Mouse (Mus musculus): ENCODE results near the gene Plekhg5.

The Plekhg5 gene

GRCm38 (mm10) chr4:152125161-152126025 lies 53.1 kb downstream of the Plekhg5 start:
- DNase-seq (ENCODE audit: low read depth, low spot score) = no peak

GRCm38 (mm10) chr4:152126026-152126920 lies 54.0 kb downstream of the Plekhg5 start:
- DNase-seq (ENCODE audit: low read depth, low spot score) = no peak

GRCm38 (mm10) chr4:152127884-152128283 lies 55.6 kb downstream of the Plekhg5 start:
- DNase-seq (ENCODE audit: low read depth, low spot score) = no peak

- DNase-seq (ENCODE audit: low read depth, low spot score) = no peak
Measured at GRCm38 (mm10) chr4:152128784-152129183, 56.5 kb downstream of the Plekhg5 start.

GRCm38 (mm10) chr4:152129395-152129930 lies 57.2 kb downstream of the Plekhg5 start:
- no peak for DNase-seq (ENCODE audit: low read depth, low spot score)

- no peak for DNase-seq (ENCODE audit: low read depth, low spot score)
Measured at GRCm38 (mm10) chr4:152130771-152131653, 58.7 kb downstream of the Plekhg5 start.

GRCm38 (mm10) chr4:152131809-152132771 lies 59.8 kb downstream of the Plekhg5 start:
- no peak for DNase-seq (ENCODE audit: low read depth, low spot score)

- no peak for DNase-seq (ENCODE audit: low read depth, low spot score)
Measured at GRCm38 (mm10) chr4:152132772-152133169, 60.5 kb downstream of the Plekhg5 start.

- no peak for DNase-seq (ENCODE audit: low read depth, low spot score)
Measured at GRCm38 (mm10) chr4:152133213-152133612, 60.9 kb downstream of the Plekhg5 start.

- DNase-seq (ENCODE audit: low read depth, low spot score) = peak; percentile 71
Measured at GRCm38 (mm10) chr4:152134507-152134906, 62.2 kb downstream of the Plekhg5 start.

- DNase-seq (ENCODE audit: low read depth, low spot score) = no peak
Measured at GRCm38 (mm10) chr4:152135363-152135762, 63.1 kb downstream of the Plekhg5 start.

GRCm38 (mm10) chr4:152136112-152136875 lies 64.0 kb downstream of the Plekhg5 start:
- DNase-seq (ENCODE audit: low read depth, low spot score) = peak; percentile 63

- DNase-seq (ENCODE audit: low read depth, low spot score) = no peak
Measured at GRCm38 (mm10) chr4:152136876-152137250, 64.6 kb downstream of the Plekhg5 start.

GRCm38 (mm10) chr4:152138497-152139260 lies 66.4 kb downstream of the Plekhg5 start:
- peak; percentile 93 for DNase-seq (ENCODE audit: low read depth, low spot score)

- DNase-seq (ENCODE audit: low read depth, low spot score) = peak; percentile 74
Measured at GRCm38 (mm10) chr4:152140441-152140840, 68.1 kb downstream of the Plekhg5 start.

GRCm38 (mm10) chr4:152141521-152142135 lies 69.3 kb downstream of the Plekhg5 start:
- no peak for DNase-seq (ENCODE audit: low read depth, low spot score)

GRCm38 (mm10) chr4:152143632-152144031 lies 71.3 kb downstream of the Plekhg5 start:
- DNase-seq (ENCODE audit: low read depth, low spot score) = no peak

GRCm38 (mm10) chr4:152145473-152145872 lies 73.2 kb downstream of the Plekhg5 start:
- DNase-seq (ENCODE audit: low read depth, low spot score) = no peak
